Mouse (Mus musculus) embryonic fibroblast, embryonic 13.5 days (primary cell): ENCODE results near the gene Cbx4.

Experiments used
- CTCF ChIP-seq: IDR thresholded peaks from 2 replicates; pipeline ENCODE4 v1.5.1; 2011; ENCODE audit warnings: mild to moderate bottlenecking, control low read depth, low read length, moderate library complexity, borderline replicate concordance; ENCODE audit not compliant: insufficient read depth
- POLR2A ChIP-seq: IDR thresholded peaks from 2 replicates; pipeline ENCODE4 v1.6.1; 2011; ENCODE audit warnings: low read depth, mild to moderate bottlenecking, control low read depth, low read length, moderate library complexity

GRCm38 (mm10) chr11:119052661-119053256 is 33.3 kb downstream of the Cbx4 start:
- no peak; the same call in 1 of the 2 replicates for TF ChIP-seq POLR2A
- TF ChIP-seq CTCF: no peak
